Mouse (Mus musculus) spleen, adult 2 months (tissue): Measurements from ENCODE around the gene Pdss2.

ENCODE experiments used
- CTCF ChIP-seq: fragments of 200-500 bp; IDR thresholded peaks from 2 replicates; pipeline ENCODE4 v1.5.1; 2011; ENCODE audit warnings: mild to moderate bottlenecking, inconsistent platforms; ENCODE audit not compliant: insufficient read depth, insufficient read length, insufficient replicate concordance; ENCODE audit errors: extremely low read depth
- POLR2A ChIP-seq: fragments of 200-500 bp; IDR thresholded peaks from 2 replicates; pipeline ENCODE4 v1.6.1; 2011; ENCODE audit warnings: low read depth, low read length, inconsistent platforms

DNA sequence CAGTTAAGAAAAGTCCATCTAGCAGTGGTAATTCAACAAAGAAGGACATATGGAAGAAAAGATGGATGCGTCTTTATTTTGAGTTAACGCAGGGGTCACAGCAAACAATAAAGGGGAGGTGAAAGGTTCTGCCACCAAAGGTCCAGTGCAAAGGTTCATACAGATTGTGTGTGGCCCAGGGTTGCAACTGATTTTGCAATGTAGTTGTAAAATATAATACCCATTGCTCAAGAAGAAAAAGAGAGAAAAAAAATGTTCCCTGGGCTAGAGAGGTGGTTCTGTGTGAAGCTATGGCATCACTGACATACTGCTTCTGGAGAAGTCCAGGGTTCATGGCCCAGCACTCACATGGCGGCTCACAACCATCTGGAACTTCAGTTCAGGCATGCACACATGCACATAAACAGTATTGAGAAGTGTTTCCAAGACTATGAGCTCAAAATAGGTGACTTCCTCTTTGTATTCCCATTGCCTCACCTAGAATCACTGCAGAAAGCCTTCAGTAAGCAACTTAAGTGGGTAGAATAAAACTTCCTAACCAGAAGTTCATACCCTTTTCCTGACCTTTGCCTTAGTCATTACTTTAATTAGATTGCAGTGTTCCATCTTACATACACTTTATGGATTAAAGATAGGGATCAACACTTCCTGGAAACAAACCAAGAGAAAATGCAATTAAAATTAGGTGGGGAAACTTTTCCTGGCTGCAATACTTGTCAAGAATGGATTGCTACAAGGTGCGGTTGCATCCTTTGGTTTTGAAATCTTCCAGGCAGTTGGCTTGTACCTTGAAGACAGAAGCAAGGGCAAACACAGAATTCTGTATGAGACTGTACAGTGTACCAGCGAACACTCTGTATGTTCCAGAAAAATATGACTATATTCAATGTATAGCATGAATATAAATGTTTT is 14.7 kb downstream of the Pdss2 start:
- TF ChIP-seq CTCF (no peak), POLR2A (no peak)
